Mouse (Mus musculus) inflammation-experienced regulatory T-cells (primary cell): Measurements from ENCODE around the gene Spata17. TPM values are rescaled to one million over a fixed set of nuclear protein-coding genes. Genes with fewer than 3 reads are reported as not detected.

Experiments used
- polyA plus RNA-seq, 2 experiments: library from polyadenylated mRNA; unstranded; fragments of 100-300 nt; shearing (Covaris generic); gene quantifications; one replicate each; pipeline ENCODE4 v1.2.1; 2017

The Spata17 gene
- 1 to 10 TPM in 1 of 2 experiments, under 1 TPM in 1; 0.39 to 1.0 TPM for polyA plus RNA-seq

DNA sequence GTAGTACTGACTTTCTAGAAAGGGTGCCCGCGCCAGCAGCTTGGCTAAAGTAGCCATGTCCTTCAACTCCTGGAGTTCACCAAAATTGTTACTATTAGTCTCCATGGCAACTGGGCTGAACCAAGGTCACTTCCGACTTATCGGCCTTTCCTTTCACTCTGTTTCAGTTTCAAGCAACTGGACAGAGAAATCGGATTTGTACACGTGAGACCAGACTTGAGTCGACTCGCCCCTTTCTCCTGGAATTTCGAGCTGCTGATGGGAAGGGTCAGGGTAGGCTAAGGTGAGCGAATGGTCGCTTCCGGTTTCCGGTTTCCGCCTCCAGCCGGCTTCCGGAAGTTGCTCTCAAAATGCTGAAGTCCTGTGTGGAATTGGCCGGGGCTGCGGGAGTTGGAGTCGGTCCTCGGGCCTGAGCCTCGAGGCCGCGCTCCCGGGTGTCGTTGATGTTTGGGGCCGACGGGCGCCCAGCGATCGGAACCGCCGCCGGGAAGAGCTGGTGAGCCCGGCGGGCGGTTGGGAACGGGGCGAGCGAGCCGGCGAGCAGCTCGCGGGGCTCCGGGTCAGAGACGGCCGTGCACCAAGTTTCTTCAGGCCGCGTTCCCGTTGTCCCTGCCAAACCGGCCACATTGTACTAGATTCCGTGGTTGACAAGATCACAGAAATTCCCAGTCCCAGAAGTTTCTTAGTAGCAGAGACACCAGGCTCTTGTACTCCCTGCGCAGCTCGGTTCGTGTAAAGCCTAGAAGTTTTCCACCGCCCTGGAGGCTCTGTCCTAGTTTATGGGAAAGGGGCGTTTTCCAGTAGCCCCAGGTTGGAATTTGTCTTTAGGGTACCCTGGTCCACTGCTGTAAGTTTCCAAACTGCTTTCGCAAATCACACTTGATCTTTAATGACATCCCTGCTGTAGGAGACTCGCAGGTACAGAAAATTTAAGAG lies at the start of gene Spata17, which contains the start of gene Gpatch2:
Gene Spata17, minus strand, starts transcription at position 285 of the 936 bp plus-strand sequence.
Gene Gpatch2, plus strand, starts transcription at position 328 of the 936 bp plus-strand sequence.

Other genes with a start within 250 kb of the Spata17 start
- gene D1Pas1, start 248.0 kb downstream of the Spata17 start, polyA plus RNA-seq: not detected
- gene Gpatch2, start within 50 bp of the Spata17 start, polyA plus RNA-seq: 10 to 100 TPM; 28.5 to 28.8 TPM